Mouse (Mus musculus) 416B (cell line): ENCODE measurements around the gene Acaca.

Source experiments
- DNase-seq: peaks from one replicate; pipeline ENCODE4 v3.0.0; 2011; ENCODE audit warnings: low read depth

Gene Acaca

DNA sequence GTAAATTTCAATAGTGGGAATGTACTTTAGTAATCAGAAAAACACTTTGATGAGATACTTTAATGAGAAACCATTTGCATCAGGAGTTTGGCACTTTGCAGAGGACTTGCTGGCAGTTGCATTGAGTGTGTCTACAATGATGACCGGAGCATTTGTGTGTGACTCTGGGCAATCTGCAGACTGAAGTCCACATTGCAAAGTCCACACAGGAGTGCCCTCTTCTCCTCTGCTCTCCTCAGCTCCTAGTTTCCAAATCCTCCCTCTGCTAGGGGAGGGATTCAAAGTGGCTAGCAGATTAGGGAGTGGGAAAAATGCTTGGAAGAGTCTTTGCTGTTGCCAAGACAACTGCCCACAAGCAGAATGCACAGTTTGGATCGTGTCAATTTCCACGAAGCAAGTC is 16.6 kb downstream of the Acaca start:
- DNase-seq: no peak

GRCm38 (mm10) chr11:84150884-84151283 is 21.4 kb downstream of the Acaca start:
- peak; percentile 79 for DNase-seq

GRCm38 (mm10) chr11:84156535-84157262 is 27.2 kb downstream of the Acaca start:
- no peak for DNase-seq

GRCm38 (mm10) chr11:84164123-84164522 is 34.7 kb downstream of the Acaca start:
- DNase-seq: no peak

DNA sequence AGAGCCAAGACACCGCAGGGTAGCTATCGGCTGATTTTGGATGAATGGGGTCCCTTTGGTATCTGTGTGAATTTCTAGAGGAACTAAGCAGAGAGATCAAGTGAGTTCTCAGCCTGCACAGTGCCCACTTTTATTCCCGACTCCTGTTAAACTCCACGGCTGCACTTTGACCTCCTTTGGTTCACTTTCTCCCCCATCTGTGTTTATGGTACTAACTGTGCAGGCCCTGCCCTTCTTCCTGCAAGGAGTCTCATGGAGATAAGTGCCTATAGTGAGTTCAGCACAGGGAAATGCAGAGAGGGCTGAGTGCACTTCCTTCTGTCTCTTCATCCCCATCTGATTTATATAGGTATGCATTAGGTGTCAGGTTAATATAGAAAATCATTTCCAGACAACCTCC is 35.1 kb downstream of the Acaca start:
- no peak for DNase-seq

DNA sequence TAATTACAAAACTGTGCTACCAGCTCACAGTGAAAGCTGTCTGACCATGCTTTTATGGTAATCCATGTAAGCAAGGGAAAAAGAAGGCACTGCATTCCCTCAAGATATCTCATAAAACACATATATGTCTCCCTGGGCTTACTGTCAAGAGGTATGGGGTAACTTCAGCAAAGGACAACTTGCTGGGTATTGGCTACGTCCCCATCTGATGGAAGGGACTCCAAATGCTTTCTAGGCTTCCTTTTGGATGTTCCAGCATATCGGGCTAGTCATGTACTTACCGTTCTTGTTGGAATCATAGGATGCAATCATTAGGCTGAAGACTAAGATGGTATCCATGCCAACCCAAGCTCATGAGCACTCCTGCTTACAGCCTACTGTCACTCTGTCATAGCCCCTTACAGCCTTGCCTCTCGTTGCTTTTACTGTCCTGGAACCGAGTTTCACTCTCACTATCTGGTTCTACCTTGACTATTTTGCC is 37.6 kb downstream of the Acaca start, which contains the start of gene Gm11437:
Gm11437 (minus strand) TSS at position 431 of the 481 bp plus-strand sequence.
- DNase-seq: no peak

- peak; percentile 81 for DNase-seq
These were observed 39.3 kb downstream of the Acaca start for GRCm38 (mm10) chr11:84168701-84169288.

GRCm38 (mm10) chr11:84172539-84173435 is 43.3 kb downstream of the Acaca start:
- DNase-seq: no peak

DNA sequence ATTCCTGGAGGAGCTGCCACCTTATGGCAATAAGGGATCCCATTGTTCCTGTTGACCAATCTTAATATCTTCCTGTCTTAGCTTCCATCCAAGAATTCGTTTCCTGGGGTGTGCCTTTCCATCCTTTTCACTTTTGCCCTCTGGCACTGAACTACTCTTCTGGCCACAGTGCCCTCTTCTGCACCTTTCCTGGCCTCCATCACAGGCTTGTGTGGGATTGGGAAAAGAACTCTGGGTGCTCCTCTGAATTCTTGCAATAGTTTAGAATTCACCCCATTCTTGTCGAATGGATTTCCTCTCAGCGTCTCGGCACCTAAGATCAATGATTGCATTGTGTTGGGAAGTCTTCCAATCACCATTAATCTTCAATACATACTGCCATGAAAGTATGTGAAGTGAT is 49.1 kb downstream of the Acaca start:
- DNase-seq: no peak

- DNase-seq: peak; percentile 94
These were observed 49.9 kb downstream of the Acaca start for GRCm38 (mm10) chr11:84179226-84179953.

- DNase-seq: peak; percentile 84
These were observed 50.6 kb downstream of the Acaca start for GRCm38 (mm10) chr11:84179954-84180598.

DNA sequence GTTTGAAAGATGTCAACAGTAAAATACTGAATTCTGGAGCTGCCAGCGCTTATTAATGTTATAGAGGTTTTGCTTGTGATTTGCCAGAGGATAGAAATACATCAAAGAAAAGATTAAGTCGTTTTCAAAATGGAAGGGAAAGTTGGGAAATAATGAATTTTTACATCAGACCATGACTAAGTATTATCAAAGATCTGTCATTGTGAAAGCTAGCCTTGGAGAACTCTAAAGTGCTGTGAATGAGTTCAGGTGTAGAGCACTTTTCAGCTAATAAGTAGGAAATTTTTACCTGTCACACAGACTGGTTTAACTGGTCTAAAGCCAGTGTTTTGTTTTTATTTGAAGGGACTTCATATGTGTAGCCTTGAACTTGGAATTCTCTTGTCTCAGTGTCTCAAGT is 51.8 kb downstream of the Acaca start:
- peak; percentile 59 for DNase-seq

DNA sequence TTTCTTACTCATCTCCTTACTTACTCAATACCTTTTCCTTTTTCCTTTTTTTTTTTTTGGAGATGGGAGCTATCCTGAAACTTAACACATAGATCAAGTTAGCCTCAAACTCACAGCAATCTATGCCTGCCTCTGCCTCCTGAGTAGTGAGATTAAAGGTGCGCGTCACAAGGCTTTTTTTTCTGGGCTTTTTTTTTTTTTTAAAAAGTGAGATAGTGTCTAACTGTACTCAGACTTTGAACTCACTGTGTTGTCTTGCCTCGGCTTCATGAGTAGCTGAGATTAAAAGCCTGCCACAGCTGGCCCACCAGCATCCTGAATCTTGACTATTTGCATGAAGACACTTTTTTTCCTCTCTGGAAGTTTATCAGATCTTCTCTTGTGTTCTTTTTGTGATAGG is 59.1 kb downstream of the Acaca start:
- no peak for DNase-seq

DNA sequence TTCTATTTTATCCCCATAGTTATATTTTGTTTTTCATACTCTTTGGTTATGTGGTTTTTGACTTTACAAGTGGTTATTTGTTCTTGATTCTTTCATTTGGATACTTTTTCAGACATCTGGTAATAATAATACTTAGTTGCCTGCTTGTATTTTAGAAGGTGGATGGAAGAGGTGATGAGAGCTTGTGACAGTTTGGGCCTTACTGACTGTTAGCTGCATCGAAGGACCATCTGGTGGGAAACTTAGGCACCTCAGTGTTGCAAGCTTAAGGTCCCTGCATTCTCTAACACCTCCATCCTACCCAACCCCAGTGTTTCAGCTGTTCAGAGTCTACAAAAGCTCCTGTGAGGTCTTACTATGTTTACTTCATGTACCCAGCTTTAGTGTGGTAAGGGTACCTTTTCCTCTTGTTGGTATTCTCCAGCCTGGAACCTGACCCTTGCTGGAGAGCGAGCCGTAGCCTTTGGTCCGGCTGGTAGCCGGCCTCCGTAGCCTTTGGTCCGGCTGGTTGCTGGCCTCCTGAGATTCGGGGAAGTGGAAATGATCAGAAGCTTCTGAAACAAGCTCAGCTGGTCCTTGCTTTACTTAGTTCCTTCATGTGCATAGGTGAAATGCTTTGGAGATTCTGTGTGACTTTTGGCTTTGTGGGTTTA is 61.2 kb downstream of the Acaca start:
- no peak for DNase-seq

DNA sequence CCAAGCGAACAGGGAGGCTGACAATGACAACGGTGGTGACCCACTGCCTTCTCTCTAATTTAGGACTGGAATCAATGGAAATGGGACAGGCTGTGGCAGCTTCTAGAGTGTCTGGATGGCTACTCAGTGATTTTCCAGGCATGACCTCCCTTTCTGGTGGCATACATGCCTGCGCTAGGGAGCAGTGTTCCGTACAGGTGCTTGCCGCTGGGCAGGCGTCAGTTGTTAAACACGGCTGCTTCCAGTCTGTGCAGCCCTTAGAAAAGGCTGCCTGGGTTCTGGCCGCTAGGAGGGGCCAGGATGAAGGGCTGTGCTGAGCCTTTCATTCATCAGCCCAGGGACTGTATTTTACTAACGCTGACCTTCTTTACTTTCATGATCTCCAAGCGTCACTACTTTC is 63.8 kb downstream of the Acaca start:
- DNase-seq: no peak

DNA sequence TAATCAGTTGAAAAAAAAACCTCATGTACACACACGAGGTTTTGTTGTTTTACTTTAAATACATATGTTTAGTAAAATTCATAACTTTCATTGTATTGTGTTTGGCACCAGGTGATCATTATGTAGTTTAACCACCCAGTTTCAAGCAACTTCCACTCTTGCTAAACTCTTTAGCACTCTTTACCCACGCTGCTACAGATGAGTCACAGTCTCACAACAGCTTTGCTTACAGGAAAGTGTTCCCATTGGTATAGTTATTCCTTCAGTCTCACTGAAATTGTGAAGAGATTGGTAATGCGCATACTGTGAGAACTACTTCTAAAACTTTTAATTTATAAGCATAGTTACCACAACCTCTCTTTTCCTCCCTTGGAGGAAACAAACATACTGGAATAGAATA is 65.3 kb downstream of the Acaca start:
- peak; percentile 60 for DNase-seq

GRCm38 (mm10) chr11:84197607-84198402 is 68.3 kb downstream of the Acaca start:
- peak; percentile 57 for DNase-seq

- DNase-seq: no peak
These were observed 76.3 kb downstream of the Acaca start for GRCm38 (mm10) chr11:84205776-84206175.

- DNase-seq: no peak
These were observed 81.4 kb downstream of the Acaca start for GRCm38 (mm10) chr11:84210876-84211275.

- no peak for DNase-seq
These were observed 89.5 kb downstream of the Acaca start for GRCm38 (mm10) chr11:84218951-84219350.
